Mouse (Mus musculus) forebrain, embryonic 15.5 days (tissue): ENCODE measurements around the gene Bcl11b. TPM values are rescaled to one million over a fixed set of nuclear protein-coding genes. Genes with fewer than 3 reads are reported as not detected.

Experiments used
- ATAC-seq: fragments of 200-750 bp; cut with Nextera tagmentation; replicated peaks from 2 replicates; pipeline ENCODE4 v1.8.0; 2017; ENCODE audit warnings: mild to moderate bottlenecking, moderate TSS enrichment, moderate library complexity
- H3K27ac ChIP-seq: fragments of 300-500 bp; sonication (generic); replicated peaks from 2 replicates; pipeline ENCODE4 v1.5.1; 2015; ENCODE audit warnings: mild to moderate bottlenecking, inconsistent platforms
- H3K27me3 ChIP-seq: fragments of 300-500 bp; sonication (generic); 2 replicates; pipeline ENCODE4 v1.6.1; 2015; ENCODE audit warnings: inconsistent platforms
- H3K36me3 ChIP-seq: fragments of 300-500 bp; sonication (generic); 2 replicates; pipeline ENCODE4 v1.6.1; 2015; ENCODE audit warnings: mild to moderate bottlenecking, inconsistent platforms
- H3K4me1 ChIP-seq: fragments of 300-500 bp; sonication (generic); 2 replicates; pipeline ENCODE4 v1.6.1; 2015; ENCODE audit warnings: inconsistent platforms
- H3K4me2 ChIP-seq: fragments of 300-500 bp; sonication (generic); replicated peaks from 2 replicates; pipeline ENCODE4 v1.6.1; 2015; ENCODE audit warnings: mild to moderate bottlenecking, inconsistent platforms
- H3K4me3 ChIP-seq: fragments of 300-500 bp; sonication (generic); 2 replicates; pipeline ENCODE4 v1.5.1; 2015; ENCODE audit warnings: mild to moderate bottlenecking, inconsistent platforms
- H3K9ac ChIP-seq: fragments of 300-500 bp; sonication (generic); replicated peaks from 2 replicates; pipeline ENCODE4 v1.6.1; 2015; ENCODE audit warnings: mild to moderate bottlenecking, inconsistent platforms
- H3K9me3 ChIP-seq: fragments of 300-500 bp; sonication (generic); 2 replicates; pipeline ENCODE4 v1.6.1; 2016; ENCODE audit warnings: inconsistent platforms
- WGBS: fragments of 180-500 bp; shearing (Covaris S2); methylation state at CpG from one replicate; pipeline ENCODE4 v1.1.7; 2015; ENCODE audit warnings: mixed read lengths; 5-methylcytosine and 5-hydroxymethylcytosine counted together
- polyA plus RNA-seq: library from polyadenylated mRNA; unstranded; fragments of >200 nt; fragmentation: Nextera tagmentation; extraction: Ambion mirVana; gene quantifications from 2 replicates; pipeline ENCODE4 v1.2.1, GENCODE M21; 2015

Bcl11b gene
- polyA plus RNA-seq, 1 experiment from 2014 or later, result 117 TPM

GRCm38 (mm10) chr12:107879114-107879777 lies 124.2 kb downstream of the Bcl11b start:
- H3K4me2 ChIP-seq, result no peak overlapping the region
- peaks cover 38% of the 10 kb centered on the region for H3K4me1 ChIP-seq
- H3K4me3 ChIP-seq, result no peak overlapping the region
- no peaks in the 10 kb centered on the region for H3K27me3 ChIP-seq
- no peak overlapping the region for H3K9ac ChIP-seq
- no peaks in the 10 kb centered on the region for H3K9me3 ChIP-seq
- ATAC-seq, result peak; percentile 49
- 40% methylated on average over 16 of the region's 16 CpGs for WGBS
- 0 out of 2 replicates have a peak overlapping the region, but pooled peaks have one; percentile 6 for H3K27ac ChIP-seq
- no peaks in the 10 kb centered on the region for H3K36me3 ChIP-seq

GRCm38 (mm10) chr12:107876237-107876636 lies 127.2 kb downstream of the Bcl11b start:
- Histone ChIP-seq H3K27me3 (no peaks in the 10 kb centered on the region), H3K4me2 (no peak overlapping the region), H3K27ac (0 out of 2 replicates have a peak overlapping the region, but pooled peaks have one; percentile 22), H3K9ac (no peak overlapping the region), H3K9me3 (no peaks in the 10 kb centered on the region), H3K4me1 (peaks cover 33% of the 10 kb centered on the region), H3K36me3 (no peaks in the 10 kb centered on the region), H3K4me3 (no peak overlapping the region)
- 65% methylated on average over 9 of the region's 9 CpGs for WGBS
- no peak; the same call in 1 of the 2 replicates for ATAC-seq

GRCm38 (mm10) chr12:107874467-107875142 lies 128.8 kb downstream of the Bcl11b start:
- no peak overlapping the region for H3K4me2 ChIP-seq
- peaks cover 25% of the 10 kb centered on the region for H3K4me1 ChIP-seq
- H3K27ac ChIP-seq, result no peak overlapping the region
- H3K27me3 ChIP-seq, result no peaks in the 10 kb centered on the region
- ATAC-seq, result peak; percentile 72
- H3K4me3 ChIP-seq, result no peak overlapping the region
- 73% methylated on average over 27 of the region's 27 CpGs for WGBS
- H3K36me3 ChIP-seq, result no peaks in the 10 kb centered on the region
- no peak overlapping the region for H3K9ac ChIP-seq
- no peaks in the 10 kb centered on the region for H3K9me3 ChIP-seq

GRCm38 (mm10) chr12:107869526-107870050 lies 133.8 kb downstream of the Bcl11b start:
- Histone ChIP-seq H3K36me3 (no peaks in the 10 kb centered on the region), H3K27ac (no peak overlapping the region), H3K9me3 (no peaks in the 10 kb centered on the region), H3K27me3 (no peaks in the 10 kb centered on the region), H3K4me2 (no peak overlapping the region), H3K9ac (no peak overlapping the region), H3K4me3 (no peak overlapping the region), H3K4me1 (peaks cover 4% of the 10 kb centered on the region; the same call in 1 of the 2 replicates)
- WGBS, result 84% methylated on average over 20 of the region's 20 CpGs
- ATAC-seq, result no peak

- no peak overlapping the region for H3K9ac ChIP-seq
- H3K36me3 ChIP-seq, result no peaks in the 10 kb centered on the region
- no peaks in the 10 kb centered on the region for H3K9me3 ChIP-seq
- H3K4me1 ChIP-seq, result no peaks in the 10 kb centered on the region
- no peak overlapping the region for H3K4me3 ChIP-seq
- H3K4me2 ChIP-seq, result no peak overlapping the region
- H3K27me3 ChIP-seq, result no peaks in the 10 kb centered on the region
- WGBS, result 94% methylated on average over 2 of the region's 2 CpGs
- no peak overlapping the region for H3K27ac ChIP-seq
- no peak for ATAC-seq
Observed at GRCm38 (mm10) chr12:107868291-107868690, 135.1 kb downstream of the Bcl11b start.

Other genes starting within 250 kb of the Bcl11b start
- 98.3 and 108 TPM in 2 replicates for gene Setd3, start 175.7 kb upstream of the Bcl11b start, polyA plus RNA-seq
- 3.3 and 3.7 TPM in 2 replicates for gene Ccnk, start 176.0 kb upstream of the Bcl11b start, polyA plus RNA-seq